Mouse (Mus musculus): Measurements from ENCODE around the gene Arl13a.
A peak's percentile ranks its signal among the peaks of the same experiment; 100 is the strongest.
"Not testable (repeated sequence)": the region's sequence is repeated elsewhere in the genome, so short reads cannot be mapped to it uniquely, and the experiment has no call there.

Gene Arl13a

DNA sequence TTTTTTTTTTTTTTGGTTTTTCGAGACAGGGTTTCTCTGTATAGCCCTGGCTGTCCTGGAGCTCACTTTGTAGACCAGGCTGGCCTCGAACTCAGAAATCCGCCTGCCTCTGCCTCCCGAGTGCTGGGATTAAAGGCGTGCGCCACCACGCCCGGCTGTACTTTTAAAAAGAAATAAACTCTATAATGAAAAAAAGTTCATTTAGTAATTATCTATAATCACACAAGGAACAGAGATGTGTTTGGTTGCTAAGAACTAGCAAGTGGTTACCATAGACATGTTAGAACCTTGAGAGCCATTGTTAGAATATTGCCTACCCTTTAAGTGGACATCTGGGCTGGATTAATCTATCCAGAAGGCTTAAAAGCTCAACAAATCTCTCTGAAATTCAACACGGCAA lies at the start of gene Arl13a:
Gene Arl13a, plus strand, starts transcription at position 301 of the 400 bp plus-strand sequence.
- DNase-seq, result not testable (repeated sequence)

DNA sequence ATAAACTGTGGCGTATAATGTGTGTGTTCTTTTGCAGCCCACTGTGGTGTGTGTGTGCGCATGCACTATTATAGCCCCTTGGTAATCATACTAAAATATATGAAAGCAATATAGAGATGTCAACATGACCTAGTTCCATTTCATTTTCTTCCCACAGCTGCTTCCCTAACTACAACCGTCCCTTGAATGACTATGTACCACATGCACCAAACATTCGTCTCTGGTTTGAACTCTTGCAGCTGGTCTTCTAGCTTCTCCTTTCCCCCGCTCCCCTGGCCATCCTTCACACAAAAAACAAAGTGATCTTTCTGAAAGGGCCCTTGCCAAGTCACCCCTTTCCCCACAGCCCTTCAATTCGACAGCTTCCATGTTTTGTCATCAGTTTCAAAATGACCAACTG lies 47.3 kb upstream of the Arl13a start:
- DNase-seq, result no peak

DNA sequence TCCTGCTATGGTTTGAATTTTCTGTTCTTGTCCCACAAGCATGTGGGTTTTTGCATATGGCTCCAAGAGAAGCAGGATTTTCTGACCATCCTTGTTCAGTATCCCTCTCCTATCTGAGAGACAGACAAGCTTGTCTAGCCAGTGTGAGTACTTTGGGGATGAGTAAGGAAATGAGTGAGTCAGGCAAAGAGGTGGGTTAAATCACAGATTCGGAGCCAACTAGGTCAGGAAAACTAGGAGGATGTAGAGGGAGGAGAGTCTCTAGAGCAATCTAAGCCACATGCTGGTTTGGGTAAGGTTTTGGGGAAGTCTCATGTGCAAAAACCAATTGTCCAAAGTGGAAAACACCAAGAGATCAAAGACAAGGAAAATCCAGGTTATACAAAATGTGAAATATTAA lies 45.8 kb upstream of the Arl13a start:
- no peak for DNase-seq

DNA sequence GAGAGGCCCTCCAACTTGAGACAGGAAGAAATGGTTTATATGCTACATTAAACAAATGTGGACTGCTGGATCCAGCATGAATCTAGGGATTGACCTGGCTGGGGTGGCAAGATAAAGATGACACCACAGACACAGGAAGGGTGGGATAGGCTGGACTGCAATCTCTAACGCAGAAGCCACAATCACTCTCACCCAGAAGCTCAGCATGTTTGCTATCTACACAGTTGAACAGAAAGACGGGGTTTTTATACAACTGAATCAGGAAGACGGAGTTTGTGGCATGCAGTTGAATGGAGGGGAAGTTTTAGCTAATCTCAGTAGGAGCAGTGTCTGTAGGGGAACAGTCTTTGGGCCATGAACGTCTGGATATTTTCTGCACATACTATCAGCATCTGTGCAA lies 45.3 kb upstream of the Arl13a start:
- no peak for DNase-seq

DNA sequence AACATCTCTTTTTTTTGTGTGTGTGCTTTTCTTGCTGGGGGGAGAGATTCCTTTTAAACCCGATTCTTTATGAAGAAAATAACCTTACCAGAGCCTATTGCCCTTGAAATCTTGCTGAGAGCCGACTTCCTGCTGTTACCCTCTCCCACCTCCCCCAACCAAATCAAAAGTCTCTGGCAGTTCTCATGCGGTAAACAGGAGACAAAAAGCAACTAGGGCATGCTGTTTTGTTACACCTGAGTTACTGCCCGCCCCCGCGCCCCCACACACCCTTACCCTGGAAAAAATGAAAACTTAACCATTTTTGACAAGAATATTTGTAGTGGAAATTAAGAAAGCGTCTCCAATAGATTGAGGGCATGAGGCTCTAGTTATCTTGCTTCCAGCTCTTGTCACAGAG lies 29.1 kb upstream of the Arl13a start:
- DNase-seq, result no peak

DNA sequence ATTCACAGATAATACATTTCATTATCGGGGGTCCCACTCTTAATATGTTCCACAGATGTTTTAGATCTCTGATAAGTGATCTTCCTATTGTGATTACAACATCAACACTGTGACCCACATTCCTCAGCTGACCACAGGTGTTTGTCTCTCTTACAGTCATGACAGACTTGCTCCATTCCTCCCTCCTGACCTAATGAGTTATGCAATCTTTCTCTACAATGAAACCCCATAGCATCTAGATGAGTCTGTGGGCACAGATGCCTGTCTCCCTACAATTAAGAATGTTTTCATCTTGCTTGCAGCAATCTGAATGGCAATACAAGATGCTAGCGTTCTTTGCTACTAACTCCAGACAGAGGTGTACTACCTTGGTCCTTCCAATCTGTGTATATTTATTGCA lies 26.9 kb upstream of the Arl13a start:
- no peak for DNase-seq

DNA sequence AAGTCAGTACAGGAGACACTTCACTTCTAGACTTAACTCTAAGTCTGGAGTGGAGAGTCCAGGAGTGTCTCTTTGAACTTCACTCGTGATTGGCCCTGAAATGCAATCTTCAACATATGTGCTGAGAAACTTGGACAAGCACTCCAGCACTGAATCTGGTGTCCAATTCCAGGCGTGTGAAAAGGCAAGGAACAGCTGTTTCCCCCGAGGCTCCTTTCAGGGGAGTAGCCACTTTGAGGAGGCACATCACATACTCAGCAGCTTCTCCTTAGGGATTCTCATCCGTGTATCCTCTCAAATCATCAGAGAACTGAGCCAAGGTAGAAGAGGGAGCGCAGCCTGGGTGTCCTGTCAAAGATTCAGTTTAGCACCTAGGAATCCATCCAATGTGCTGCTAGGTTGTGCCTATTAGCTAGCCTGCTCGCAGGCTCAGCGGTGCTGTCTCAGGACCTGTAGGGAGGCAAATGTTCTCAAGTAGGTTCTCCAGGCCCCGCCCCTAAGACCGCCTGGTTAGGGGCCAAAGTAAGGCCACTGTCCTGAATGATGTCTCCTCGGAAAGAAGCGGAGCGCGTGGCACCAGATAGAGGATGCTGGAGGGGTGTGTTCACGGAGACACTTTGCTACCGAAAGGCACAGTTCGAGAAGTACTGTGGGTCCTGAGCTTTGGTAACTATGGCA lies 25.1 kb upstream of the Arl13a start, which contains the start of gene Xkrx:
Gene Xkrx, minus strand, starts transcription at position 34 of the 678 bp plus-strand sequence.
- DNase-seq, result peak; percentile 0 to 2

DNA sequence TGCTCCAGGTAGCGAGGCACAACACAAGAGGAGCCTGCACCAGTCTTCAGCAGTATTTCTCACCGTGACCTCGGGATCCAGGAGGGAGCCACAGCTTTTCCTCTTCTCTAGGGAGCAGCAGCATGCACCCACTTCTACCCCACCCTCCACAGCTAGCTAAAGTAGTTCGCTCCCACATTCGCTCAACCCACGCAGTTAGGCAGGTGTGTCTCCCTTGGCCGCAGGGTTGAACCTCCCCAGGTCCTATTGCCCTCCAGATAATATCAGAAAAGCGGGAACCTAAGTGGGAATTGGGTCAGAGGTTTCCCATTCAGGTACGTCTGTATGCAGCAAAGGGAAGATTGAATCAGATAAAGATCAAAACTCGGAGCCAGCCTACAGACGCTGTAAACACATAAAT lies 24.5 kb upstream of the Arl13a start:
- peak; percentile 4 to 5 for DNase-seq

DNA sequence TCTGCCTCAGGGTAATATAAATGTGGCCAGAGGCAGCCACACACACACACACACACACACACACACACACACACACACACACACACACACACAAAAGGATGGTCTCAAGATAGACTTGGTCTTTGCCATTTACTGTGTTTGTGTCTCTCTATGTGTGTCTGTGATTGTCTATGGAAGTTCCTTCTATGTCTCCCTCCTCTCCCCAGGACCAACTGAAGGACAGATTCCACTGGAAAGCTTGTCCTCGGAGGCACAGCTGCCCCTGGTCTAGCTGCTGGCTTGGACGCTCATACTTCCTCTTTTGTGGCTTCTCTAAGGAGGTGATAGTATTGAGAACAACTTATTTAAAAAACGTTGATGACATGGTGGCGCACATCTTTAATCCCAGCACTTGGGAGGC lies 23.8 kb upstream of the Arl13a start:
- DNase-seq, result no peak

DNA sequence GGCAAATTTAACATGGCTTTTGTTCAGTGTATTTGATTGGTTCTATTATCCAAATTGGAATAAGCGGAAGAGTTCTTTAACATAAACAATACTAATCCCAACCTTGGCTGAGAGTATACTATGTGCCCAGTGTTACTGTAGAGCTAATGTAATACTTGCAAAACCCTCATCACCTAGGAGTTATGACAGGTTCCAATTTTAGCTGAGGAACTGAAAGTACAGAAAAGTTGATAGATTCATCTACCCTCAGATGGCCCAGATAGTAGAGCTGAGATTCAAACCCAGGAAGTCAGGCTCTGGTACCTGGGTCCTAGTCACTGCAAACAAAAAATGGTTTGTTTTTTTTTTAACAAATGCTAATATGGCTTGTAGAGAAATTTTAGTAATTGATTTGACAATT lies 16.7 kb upstream of the Arl13a start:
- no peak for DNase-seq

DNA sequence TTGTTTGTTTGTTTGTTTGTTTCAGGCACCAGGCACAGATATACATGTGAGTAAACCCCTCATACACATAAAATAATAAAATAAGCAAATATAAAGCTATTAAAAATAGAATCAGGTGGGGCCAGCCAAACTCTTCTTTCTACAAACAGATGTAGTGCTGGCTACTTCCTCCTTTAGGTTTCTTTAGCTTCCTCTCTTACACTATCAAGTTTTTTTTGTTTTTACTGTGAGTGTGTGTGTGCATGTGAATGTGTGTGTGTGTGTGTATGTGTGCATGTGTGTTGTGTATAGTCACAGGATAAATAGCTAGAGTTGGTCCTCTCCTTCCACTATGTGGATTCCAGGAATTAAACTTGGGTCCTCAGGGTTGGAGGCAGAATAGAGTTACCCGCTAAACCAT lies 12.6 kb upstream of the Arl13a start:
- no peak for DNase-seq

DNA sequence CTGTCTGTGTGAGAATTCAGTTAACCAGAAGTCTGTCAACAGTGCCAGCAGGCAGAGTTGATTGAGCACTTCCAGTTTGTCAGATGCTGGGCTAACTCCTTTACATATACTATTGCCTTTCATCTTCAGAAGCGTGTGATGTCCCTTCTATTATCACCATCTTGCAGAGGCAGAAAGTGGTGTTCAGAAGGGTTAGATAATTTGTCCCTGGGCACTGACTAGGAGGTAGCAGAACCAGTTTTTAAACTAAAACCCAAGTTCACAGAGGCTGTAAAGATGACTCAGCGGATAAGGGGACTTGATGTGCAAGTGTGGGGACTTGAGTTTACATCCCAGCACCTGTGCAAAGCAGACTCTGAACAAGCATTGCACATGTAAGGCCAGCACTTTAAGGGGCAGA lies 21.2 kb downstream of the Arl13a start:
- no peak for DNase-seq

DNA sequence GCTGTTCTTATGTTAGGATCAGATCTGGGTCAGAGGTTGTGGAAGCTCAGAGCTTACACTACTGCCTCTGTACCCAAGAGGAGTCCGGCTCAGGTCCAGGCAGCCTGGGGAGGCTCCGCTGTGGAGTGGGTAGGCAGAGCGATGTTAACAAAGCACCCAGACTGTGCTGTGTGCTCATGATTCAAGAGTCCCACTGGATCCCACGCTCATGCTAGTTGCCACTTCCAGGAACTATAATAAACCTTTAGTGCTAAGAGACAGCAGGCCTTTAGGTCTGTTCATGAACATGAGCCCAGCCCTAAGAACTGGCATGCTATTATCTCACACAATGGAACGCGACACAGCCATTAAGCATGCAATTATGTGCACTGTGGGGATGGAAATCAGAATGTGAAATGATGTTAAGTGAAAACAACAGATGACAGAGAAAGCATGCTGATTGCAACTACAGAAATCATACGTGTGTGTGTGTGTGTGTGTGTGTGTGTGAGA lies 23.9 kb downstream of the Arl13a start:
- DNase-seq, result no peak

DNA sequence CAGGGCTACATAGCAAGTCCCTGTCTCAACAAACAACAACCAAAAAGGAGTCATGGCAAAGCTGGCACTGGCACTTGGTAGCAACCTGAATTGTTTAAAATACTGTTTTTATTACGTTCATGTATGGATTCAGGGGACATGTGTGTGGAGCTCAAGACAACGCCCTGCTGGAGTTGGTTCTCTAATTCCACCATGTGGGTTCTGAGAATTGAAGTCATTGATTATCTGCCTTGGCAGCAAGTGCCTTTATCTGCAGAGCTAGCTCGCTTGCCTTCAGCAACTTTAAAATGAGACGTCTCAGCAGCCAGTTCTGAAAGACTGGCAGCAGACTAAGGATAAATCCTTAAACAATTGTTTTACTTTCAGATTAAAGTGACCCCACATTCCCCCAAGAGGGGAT lies 30.9 kb downstream of the Arl13a start:
- DNase-seq, result no peak

DNA sequence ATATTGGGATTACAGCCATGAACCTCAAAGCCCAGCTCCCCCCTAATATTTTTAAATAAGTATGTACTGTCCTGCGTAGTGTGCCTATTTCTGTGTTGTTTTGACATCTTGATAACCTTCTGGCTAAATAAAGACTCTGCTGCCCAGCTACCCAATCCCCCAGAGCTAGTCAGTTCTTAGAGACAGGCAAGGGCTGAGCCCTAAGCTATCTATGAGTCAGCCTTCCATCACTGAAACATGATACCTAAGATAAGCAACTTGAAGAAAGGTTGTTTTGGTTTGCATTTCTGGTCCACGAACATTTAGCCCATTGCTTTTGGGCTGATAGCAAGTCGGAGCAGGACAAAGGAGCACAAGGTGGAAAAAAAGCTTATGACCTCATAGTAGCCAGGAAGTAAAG lies 33.3 kb downstream of the Arl13a start:
- DNase-seq, result no peak

DNA sequence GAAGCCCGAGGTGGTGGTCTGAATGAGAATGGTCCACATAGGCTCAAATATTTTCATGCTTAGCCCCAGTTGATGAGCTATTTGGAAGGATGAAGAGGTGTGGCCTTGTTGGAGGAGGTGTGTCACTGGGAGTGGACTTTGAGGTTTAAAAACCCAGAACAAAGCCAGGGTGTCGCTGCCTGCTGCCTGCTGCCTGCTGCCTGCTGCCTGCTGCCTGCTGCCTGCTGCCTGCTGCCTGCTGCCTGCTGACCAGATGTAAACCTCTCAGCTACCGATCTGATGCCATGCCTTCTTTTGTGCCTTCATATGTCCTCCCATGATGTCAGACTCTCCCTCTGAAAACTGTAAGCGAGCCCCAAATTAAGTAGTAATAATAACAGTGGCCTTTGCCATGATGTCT lies 34.6 kb downstream of the Arl13a start, which contains the start of gene Nox1:
Gene Nox1, minus strand, starts transcription at position 101 of the 400 bp plus-strand sequence.
- DNase-seq, result no peak

DNA sequence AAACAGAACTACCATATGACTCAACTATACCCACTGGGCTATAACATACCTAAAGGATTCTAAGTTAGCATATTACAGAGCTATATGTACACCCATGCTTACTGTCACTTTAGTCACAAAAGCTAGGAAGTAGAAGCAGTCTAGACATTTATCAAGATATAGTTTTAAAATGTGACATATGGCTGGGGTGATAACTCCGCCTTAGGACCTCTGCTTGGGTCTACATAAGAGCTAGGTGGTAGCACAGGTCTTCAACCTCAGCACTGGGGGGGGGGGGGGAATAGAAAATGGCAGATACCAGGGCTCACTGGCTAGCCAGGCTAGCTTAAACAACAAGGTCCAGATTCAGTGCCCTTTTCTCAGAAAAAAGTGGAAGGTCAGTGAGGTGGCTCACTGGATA lies 45.7 kb downstream of the Arl13a start:
- DNase-seq, result no peak

DNA sequence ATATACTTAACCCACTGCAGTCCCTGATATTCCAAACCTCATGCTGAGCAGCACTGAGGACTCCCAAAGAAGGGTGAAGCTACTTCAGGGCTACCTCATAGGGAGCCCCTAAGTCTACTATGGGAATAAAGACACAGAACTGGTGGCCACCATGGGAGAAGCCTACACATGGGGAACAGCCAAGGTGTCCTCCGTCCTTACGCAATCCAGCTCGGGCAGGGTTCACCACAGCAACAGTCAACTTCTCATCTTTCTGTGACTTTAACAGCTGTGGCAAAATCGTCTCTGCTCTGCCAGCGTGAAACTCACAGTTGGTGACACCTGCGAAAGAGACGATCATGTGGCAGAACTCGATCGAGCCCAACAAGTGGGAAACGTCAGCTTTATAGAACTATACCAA lies 51.0 kb downstream of the Arl13a start:
- DNase-seq, result no peak

DNA sequence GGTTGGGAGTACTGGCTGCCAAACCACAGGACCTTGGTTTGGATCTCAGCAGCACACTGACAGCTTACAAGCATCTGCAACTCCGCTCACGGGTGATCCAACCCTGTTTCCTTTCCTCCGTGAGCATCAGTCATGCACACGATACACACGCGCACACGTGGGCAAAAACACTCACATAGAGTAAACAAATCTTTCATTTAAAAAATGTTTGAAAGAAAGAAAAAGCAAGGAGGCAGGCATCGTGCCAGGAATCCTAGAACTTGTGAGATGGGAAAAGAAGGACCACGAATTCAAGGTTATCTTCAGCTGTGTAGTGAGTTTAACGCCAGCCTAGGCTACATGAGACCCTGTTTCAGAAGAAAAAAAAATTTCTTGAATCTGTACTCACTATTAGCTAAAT lies 58.6 kb downstream of the Arl13a start:
- no peak for DNase-seq

DNA sequence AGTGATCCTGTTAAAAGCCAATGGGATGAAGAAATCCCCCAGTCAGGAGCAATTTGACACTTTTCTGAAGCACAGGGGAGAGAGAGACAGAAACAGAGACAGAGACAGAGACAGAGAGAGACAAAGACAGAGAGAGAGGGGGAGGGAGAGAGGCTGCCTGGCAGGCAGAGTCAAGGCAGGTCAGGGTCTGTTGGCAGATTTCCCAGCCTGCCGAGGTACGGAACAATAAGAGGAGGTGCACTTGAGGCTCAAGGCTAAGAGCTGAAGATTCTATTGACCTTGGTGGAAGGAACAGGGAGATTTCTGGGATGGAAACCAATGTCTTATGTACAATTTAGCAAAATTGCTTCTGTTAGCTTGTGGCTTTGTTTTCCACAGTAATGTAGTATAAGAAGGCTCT lies 60.9 kb downstream of the Arl13a start:
- no peak for DNase-seq
